Mouse (Mus musculus): ENCODE measurements around the gene March1.

DNA sequence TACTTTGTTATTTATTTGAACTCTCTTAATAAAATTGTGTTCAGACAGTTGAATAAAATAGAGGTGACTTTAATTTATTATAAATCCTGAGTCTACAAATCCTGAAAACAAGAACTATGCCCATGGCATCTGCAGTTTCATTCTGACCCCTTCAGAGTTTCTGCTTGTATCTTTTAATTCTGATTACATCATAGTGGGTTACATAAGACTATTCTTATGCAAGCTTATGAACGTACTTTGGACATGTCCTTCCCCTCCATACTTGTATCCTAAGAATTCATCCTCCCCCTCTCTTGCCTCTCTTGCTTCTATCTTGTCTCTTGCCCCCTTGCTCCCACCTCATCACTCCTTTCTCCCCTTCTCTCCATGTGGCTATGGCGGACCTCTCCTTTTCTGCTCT lies 901.4 kb downstream of the March1 start:
- TF ChIP-seq GATA1 (IDR thresholded peaks at IDR 0.05; ENCODE audit: borderline replicate concordance, low read length) (no peak), FLI1 (IDR thresholded peaks at IDR 0.05; ENCODE audit: low read length) (no peak)

All from megakaryocyte, embryonic 14.5 days (primary cell).